Mouse (Mus musculus): ENCODE measurements at regions not wholly inside any gene's neighbourhood (a gene's known extent, or its start where the extent isn't known, plus 50 kb on each side); places are given as distances from the start of the nearest gene placed in this dataset.

DNA sequence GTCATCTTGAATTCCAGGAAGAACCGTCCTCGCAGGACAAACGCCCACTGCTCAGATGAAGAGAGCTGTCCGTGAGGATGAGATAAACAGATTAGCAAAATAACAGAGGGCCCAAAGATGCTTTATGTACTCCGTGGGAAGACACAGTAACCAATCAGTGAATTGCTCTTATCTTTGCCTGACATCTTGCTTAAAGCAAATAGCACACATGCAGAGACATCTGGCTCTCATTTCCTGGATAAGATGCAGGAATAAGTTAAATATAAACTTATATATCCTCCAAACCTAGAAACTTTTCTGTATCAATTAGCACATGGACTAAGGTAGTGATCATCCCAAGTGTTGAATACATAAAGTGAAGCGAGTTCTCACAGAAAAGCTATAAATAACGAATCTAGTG lies 169.3 kb downstream of the Gm5426 start:
- no peak for ATAC-seq (replicated peaks; ENCODE audit: low FRiP score, low TSS enrichment, poor library complexity, severe bottlenecking)

DNA sequence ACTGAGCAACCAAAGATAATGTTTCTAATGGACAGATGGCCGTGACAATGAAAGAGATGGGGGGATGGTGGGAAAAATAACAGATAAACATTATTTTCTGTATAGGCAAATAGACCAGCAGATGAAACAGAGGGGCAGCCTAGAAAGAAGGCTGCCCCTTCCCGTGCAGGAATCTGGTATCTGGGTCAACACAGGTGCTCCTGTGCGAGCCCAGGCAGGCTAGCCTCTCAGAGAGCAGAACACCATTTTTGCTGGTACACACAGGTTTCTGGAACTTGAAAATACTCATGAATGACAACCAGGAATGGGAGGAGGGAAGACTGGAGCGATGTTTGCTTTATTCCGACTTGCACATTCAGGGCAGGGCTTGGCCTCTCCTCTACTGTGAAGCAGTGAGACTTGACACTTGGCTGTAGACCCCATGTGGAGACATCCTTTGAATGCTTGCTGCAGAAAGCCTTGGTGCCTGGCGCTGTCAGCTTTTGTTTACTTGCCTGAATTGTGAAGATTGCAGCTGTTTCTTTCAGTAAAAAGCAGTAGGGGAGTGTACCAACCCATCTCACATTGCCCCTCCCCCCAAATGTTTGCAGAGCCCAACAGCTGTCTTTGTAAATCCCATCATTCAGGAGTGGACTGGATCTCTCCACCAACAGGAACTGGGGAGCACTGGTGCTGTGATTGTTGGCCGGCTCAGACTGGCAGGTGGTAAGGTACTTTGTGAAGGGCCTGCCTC lies 172.5 kb downstream of the Gm5426 start:
- no peak for ATAC-seq (replicated peaks; ENCODE audit: low FRiP score, low TSS enrichment, poor library complexity, severe bottlenecking)

DNA sequence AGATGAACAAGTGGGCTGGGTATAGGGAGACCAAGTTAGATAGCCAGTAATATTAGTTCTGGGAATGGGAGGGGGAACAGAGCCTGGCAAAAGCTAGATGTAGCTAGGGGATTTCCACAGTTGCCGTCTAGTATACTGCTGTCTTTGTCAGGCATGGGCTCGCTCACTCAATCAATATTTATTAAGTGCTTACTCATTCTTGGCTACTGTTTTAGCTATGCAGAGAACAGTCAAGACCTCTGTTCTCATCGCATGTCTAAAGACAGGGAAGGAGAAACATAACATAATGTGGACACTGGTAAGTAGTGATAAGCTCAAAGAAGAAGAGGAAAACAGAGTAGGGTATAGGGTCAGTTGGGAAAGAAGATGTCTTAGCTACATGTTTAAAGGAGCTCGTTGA lies 173.4 kb downstream of the Gm5426 start:
- ATAC-seq (replicated peaks; ENCODE audit: low FRiP score, low TSS enrichment, poor library complexity, severe bottlenecking), result no peak

GRCm38 (mm10) chr10:96325297-96325696 lies 188.9 kb downstream of the Gm5426 start:
- ATAC-seq (replicated peaks; ENCODE audit: low FRiP score, low TSS enrichment, poor library complexity, severe bottlenecking), result no peak

- no peak for ATAC-seq (replicated peaks; ENCODE audit: low FRiP score, low TSS enrichment, poor library complexity, severe bottlenecking)
Measured at GRCm38 (mm10) chr10:96330639-96331487, 194.5 kb downstream of the Gm5426 start.

- ATAC-seq (replicated peaks; ENCODE audit: low FRiP score, low TSS enrichment, poor library complexity, severe bottlenecking), result no peak
Measured at GRCm38 (mm10) chr10:96332731-96333201, 196.4 kb downstream of the Gm5426 start.

- peak; percentile 59 for ATAC-seq (replicated peaks; ENCODE audit: low FRiP score, low TSS enrichment, poor library complexity, severe bottlenecking)
Measured at GRCm38 (mm10) chr10:96333224-96333623, 196.8 kb downstream of the Gm5426 start.

DNA sequence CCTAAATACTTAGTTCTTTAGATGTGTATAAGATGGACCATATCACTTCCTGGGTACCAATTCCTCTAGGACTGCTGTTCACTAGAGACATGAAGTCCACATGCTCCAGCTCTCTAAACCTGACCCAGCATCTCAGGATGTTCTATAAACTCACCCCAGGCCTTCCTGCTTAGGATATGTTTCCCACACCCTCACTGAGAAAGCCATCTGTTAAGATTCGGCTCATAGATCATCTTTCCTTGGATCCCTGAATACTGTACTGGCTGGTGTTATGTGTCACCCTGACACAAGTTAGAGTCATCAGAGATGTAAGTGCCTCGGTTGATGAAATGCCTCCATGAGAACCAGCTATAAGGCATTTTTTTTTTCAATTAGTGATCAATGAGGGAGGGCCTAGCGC lies 199.9 kb downstream of the Gm5426 start:
- no peak for ATAC-seq (replicated peaks; ENCODE audit: low FRiP score, low TSS enrichment, poor library complexity, severe bottlenecking)

- ATAC-seq (replicated peaks; ENCODE audit: low FRiP score, low TSS enrichment, poor library complexity, severe bottlenecking), result no peak
Measured at GRCm38 (mm10) chr10:96337088-96337666, 200.8 kb downstream of the Gm5426 start.

DNA sequence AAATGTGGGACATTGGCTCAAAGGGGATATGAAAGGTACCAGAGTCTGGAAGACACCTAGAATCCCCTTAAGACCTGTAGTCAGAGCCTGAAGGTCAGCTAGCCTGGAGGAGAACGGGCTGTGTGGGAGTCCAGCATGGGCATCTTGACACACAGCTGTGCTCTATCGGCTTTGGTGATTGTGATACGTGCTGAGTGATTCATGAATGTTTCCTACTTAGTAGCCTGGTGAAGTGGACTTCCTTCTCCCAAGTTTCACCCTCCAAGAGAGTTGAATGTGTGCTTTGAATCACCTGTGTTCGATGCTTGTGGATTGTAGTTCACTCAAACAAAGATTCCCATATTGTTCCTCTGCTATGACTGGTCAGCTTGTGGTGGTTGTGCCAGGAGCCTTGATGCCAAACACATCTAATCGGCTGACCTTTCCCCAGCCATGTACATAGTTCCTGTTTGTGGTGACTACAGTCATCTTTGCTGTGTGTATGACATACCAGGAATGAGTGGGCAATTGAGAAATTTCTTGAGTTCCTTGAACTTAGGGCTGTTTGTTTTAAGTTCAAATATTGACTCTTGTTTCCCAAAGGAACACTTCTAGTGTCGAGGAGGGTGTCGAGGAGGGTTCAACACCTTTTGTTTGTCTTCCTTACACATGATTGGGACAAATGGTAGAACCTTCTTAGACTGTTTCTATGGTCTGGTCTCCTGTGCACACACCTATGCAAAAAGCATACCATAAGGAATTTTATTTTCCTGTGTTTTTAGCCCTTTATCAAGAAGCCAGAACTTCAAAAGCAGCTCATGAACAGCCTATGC lies 201.6 kb downstream of the Gm5426 start:
- ATAC-seq (replicated peaks; ENCODE audit: low FRiP score, low TSS enrichment, poor library complexity, severe bottlenecking), result no peak

- no peak for ATAC-seq (replicated peaks; ENCODE audit: low FRiP score, low TSS enrichment, poor library complexity, severe bottlenecking)
Measured at GRCm38 (mm10) chr10:96338609-96338978, 202.2 kb downstream of the Gm5426 start.

DNA sequence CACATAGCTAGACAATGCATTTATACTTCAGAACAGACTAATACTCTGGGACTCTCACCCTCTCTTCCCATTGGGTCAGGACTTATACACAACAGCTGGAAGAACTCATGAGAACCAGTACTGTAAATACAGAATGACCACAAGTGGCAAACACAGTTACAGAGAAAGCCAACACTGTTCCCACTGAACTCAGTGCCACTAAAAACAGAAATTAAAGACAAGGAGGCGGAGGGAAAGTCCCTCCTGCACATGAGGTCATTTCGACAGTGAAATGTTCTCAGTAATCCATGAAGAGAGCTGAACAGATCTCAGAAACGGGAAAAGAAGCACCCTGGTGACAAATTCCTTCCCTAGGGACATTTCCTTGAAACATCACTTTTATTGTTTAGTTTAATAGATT lies 206.1 kb downstream of the Gm5426 start:
- no peak for ATAC-seq (replicated peaks; ENCODE audit: low FRiP score, low TSS enrichment, poor library complexity, severe bottlenecking)

DNA sequence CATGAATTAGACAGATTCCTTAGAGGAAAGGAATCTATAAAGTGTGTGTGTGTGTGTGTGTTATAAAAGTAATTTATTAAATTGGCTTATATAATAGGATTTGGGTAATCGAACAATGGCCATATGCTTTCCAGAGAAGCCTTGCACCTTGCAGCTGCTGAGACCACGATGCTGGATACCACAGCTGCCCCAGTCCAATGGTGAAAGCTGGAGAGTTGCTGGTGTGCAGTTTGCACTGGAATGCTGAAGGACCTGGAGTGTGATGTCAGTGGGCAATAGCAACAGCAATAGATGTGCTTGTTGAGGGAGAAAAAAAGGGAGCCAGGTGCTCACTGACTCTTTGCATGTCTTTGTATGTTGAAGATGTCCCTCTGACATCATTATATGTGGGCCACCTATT lies 207.3 kb downstream of the Gm5426 start:
- ATAC-seq (replicated peaks; ENCODE audit: low FRiP score, low TSS enrichment, poor library complexity, severe bottlenecking), result no peak

- ATAC-seq (replicated peaks; ENCODE audit: low FRiP score, low TSS enrichment, poor library complexity, severe bottlenecking), result peak; percentile 68
Measured at GRCm38 (mm10) chr10:96350692-96351091, 214.3 kb downstream of the Gm5426 start.

GRCm38 (mm10) chr10:96351320-96351719 lies 214.9 kb downstream of the Gm5426 start:
- no peak for ATAC-seq (replicated peaks; ENCODE audit: low FRiP score, low TSS enrichment, poor library complexity, severe bottlenecking)

GRCm38 (mm10) chr10:96356980-96357624 lies 220.7 kb downstream of the Gm5426 start:
- no peak for ATAC-seq (replicated peaks; ENCODE audit: low FRiP score, low TSS enrichment, poor library complexity, severe bottlenecking)

DNA sequence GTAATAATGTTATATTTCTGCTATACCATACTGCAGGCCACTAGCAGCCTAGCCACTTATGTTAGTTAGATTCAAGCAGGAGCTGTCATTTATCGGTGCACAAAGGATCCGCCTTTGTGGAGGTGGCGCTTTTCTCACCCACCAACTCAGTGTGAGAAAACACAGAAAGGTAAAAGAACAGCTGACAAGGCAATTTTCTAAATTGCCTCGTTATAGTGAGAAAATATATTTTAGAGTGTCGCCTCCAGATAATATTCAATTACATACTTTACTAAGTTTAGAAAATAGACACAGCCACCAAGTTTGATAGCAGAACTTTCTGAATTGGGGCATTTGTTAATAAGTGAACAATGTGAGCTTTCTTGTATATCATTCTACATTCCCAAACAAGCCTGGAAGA lies 221.2 kb downstream of the Gm5426 start:
- no peak for ATAC-seq (replicated peaks; ENCODE audit: low FRiP score, low TSS enrichment, poor library complexity, severe bottlenecking)

DNA sequence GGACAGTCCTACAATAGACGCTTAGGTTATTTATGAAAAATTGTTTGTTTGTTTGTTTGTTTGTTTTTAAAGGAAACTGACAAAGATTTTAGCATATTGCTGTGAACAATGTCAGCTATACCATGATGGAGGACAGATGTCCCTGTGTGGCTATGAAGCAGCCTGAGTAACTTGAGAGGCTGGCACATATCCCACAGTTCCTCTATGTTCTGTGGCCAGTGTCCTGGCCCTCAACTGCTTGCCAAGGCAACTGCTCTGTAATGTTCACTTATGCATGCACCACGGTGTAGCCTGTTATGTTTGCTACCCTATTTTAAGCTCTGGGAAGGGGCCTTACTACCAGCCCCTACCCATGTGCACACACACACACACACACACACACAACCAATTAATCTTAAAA lies 222.6 kb downstream of the Gm5426 start:
- no peak for ATAC-seq (replicated peaks; ENCODE audit: low FRiP score, low TSS enrichment, poor library complexity, severe bottlenecking)

DNA sequence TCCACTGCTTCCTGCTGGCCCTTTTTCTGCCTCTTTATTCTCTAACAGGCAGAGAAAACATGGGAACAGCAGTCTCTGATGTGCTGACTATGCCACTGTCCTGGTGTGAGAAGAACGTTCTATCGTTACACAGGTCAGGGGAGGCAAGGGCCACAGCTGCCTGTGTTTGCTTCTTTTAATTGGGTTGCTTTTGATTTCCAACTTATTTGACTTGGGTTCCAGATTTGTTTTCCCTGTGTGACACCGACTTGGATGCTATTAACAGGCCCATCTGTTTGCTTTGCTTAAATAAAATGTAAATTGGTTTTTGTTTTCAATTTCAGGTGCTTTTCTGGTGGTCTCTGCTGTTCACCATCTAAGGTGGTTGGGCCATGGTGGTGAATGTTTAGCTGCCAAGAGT lies 225.8 kb downstream of the Gm5426 start:
- ATAC-seq (replicated peaks; ENCODE audit: low FRiP score, low TSS enrichment, poor library complexity, severe bottlenecking), result no peak

Measured in megakaryocyte-erythroid progenitor cell, adult 5-6 weeks (primary cell).